Mouse (Mus musculus) T-cell, adult 2 months (primary cell): ENCODE data around the gene Gadd45gip1.
A peak's percentile ranks its signal among the peaks of the same experiment; 100 is the strongest.

Experiments
- DNase-seq: peaks from one replicate; pipeline ENCODE4 v3.0.0; 2022; ENCODE audit warnings: low spot score

Gene Gadd45gip1

DNA sequence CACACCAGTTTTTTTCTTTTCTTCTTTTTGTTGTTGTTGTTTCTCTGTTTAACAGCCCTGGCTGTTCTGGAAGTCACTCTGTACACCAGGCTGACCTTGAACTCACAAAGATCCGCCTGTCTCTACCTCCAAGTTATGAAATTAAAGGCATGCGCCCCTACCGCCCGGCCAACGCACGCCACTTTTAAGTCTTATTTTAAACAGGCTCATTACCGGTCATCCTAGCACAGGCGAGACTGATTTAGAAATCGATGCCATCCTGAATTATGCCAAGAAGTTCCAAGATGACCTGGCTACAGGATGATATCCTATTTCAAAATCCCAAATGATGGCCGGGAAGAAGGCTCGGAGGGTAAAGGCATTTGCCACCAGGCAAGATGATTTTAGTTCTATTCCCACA is at the start of gene Gadd45gip1:
Gene Gadd45gip1 (plus strand): TSS at position 33 of the 400 bp plus-strand sequence.
- peak; percentile 75 for DNase-seq

- no peak for DNase-seq
Measured at GRCm38 (mm10) chr8:84781686-84782505, 49.4 kb upstream of the Gadd45gip1 start.

- no peak for DNase-seq
Measured at GRCm38 (mm10) chr8:84782680-84783079, 48.6 kb upstream of the Gadd45gip1 start.

- DNase-seq, result no peak
Measured at GRCm38 (mm10) chr8:84783198-84783918, 48.0 kb upstream of the Gadd45gip1 start.

GRCm38 (mm10) chr8:84783919-84784581 is 47.3 kb upstream of the Gadd45gip1 start:
- no peak for DNase-seq

DNA sequence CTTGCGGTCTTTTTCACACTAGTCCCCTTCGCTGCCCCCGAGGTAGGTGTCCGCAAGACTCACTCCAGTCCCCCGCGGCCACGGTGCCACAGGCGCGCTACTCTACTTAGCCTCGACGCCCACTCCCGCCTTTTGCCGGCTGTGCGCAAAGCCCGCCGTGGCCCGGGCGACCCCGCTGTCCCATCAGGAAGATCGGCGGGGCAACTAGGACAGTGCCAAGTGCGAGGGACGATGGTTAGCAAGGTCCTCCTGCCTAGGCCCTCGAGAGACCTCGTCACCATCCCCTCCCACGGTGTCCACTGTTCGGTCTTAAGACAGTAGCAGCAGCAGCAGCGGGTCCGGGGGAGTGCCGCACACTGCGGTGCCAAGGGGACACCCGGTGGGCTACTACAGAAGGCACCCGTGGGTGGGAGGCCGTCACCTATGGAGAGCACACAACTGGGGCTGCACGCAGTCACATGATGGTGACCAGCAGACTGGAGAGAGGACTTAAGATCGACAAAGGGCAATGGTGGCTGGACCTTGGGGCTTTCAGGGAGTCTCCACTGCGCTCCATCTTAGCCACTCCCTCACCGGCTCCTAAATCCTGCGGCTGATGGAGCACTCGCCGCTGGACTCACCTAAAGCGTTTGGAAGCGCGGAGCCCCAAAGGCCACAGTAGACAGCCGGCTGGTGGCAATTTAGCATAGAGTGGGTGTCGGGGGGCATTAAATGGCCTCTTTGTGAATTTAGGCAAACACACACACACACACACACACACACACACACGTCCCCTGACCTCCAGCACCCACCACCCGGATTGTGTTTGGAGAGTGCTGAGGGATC is 46.4 kb upstream of the Gadd45gip1 start:
- no peak for DNase-seq

DNA sequence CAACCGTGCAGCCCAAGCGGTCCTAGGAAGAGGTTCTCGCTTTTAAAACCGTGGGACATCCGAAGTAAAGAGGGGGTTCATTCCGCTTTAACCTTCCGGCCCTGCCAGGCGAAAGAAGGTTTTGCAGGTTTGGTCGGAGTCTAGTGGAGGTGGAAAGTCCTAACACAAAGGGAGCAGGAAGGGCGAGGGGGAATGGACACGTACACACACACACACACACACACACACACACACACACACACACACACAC is 45.9 kb upstream of the Gadd45gip1 start:
- no peak for DNase-seq

DNA sequence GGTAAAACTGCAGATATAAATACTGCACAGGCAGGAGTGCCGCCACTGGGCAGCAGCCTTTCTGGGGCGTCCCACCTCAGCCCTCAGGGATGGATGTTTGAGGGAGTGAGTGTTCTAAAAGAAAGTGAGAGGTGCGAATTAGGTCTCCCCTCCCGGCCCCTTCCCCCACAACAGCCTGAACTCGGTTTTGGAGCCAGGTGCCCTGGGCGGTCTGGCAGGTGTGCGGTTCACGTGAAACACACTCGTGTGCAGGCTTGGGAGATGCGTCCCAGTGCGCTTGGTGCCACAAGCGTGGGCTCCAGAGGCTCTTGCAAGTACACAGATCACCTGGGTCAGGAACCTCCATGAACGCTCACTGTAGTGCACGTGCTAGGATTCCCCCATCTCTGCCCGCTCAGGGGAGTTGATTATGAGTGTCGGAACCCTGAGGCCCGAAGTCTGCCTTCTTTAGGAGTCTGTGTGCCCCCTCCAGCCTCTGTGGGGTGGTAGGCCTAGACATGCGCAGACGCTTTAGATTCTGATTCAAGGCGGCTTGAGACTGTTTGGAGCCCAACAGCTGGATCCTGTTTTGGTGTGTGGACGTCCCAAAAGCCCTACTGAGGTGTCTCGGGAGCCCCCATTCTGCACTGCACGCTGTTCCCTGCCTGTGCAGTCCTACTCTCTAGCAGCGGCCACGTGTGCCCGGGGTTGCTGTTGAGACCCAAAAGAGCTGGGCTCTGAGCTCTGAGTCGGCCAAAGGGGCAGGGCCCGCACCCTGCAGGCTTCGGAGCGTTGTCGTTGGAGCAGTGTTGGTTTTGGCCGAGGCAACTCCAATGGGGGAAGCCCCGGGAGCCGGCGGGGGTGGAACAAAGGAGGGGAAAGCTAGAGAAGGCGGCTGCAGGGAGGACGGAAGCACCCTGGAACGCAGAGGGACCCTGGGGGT is 45.3 kb upstream of the Gadd45gip1 start:
- DNase-seq, result no peak

- DNase-seq, result no peak
Measured at GRCm38 (mm10) chr8:84786801-84787467, 44.4 kb upstream of the Gadd45gip1 start.

DNA sequence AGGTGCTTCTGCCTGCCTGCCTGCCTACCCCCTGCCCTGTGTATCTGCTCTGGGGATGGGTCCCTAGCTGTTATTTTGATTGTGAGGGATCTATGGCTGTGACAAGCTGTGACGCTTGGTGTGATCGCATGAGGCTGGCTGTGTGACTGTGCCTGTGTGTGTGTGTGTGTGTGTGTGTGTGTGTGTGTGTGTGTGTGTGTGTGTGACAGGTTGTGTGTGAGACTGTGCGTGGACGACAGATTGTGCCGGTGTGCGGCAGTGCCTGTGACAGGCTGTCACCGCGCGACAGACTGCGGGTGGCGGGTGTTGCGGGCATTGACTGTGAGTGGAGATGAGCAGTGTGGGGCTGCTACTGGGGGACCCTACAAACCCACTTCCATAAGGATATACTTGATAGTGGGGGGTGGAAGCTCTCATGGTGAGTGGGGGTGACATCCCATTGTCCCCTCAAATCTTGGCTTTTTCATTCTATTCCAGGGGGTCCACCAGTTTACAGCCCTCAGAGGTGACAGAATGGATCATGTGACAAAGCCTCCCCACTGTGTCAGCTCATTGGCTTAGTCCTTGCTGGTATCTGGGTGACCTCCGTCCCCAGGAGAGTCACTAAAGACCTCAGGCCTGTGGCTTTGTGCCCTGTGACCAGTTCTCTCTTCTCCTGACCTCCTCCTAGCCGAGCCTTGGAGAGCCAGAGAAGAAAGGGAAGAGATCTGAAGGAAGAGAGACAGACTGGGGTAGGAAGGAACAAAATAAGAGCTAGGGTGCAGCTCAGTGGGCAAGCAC is 43.6 kb upstream of the Gadd45gip1 start:
- no peak for DNase-seq

DNA sequence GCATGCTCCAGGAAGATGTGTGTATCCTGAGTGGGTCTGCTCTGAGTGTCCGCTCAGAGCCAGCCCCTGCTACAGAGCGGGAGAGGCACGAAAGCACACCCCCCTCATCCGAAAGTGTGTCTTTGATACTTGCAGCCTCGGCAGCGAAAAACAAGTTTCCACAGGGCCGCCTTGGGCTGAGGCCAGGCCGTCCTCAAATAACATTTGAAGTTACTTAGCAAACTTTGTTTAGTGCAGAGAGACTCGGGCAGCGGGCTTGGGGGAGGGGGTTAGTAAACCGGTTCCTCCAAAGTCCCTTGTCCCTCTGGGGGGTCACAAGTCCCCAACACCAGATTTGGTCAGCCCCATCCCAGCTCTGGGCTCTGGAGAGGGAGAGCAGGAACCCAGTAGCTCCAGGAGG is 42.4 kb upstream of the Gadd45gip1 start:
- no peak for DNase-seq

DNA sequence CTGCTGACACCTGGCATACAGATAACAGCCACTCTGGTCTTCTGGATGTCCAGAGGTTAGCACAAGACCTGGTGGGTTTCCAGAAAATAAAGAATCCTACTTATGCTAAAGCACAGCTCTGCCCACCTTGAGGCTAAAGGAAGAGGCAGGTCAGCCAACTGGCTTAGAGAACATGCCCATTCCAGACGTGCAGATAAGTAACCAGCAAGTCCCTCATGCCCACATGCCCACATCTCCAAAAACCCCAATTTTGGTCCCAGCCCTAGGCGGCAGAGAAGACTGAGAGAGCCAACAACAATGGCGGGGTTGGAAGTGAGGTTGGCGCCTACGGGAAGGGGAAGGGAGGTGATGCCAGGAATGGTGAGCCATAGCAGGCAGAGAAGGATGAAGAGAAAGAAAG is 42.0 kb upstream of the Gadd45gip1 start:
- DNase-seq, result no peak

GRCm38 (mm10) chr8:84789855-84790486 is 41.4 kb upstream of the Gadd45gip1 start:
- DNase-seq, result no peak

DNA sequence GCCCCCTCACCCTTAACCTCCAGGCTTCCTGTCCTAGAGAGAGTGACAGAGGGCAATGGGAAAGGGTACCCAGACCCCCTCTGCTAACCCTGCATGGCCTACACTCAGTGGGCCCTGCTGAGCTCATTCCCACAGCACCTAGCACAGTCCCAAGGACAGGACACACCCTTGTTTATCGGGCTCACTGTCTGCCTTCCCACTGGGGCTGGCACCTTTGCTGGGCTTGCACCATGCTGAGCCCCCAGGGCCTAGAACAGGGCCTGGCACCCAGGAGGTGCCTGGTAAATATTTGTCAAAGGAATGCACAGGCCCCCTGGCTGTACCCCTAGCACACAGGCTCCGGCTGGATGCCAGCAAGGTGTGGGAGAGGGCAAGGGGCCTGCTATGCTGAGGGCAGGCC is 40.8 kb upstream of the Gadd45gip1 start:
- DNase-seq, result no peak

GRCm38 (mm10) chr8:84792429-84792947 is 38.8 kb upstream of the Gadd45gip1 start:
- DNase-seq, result no peak

DNA sequence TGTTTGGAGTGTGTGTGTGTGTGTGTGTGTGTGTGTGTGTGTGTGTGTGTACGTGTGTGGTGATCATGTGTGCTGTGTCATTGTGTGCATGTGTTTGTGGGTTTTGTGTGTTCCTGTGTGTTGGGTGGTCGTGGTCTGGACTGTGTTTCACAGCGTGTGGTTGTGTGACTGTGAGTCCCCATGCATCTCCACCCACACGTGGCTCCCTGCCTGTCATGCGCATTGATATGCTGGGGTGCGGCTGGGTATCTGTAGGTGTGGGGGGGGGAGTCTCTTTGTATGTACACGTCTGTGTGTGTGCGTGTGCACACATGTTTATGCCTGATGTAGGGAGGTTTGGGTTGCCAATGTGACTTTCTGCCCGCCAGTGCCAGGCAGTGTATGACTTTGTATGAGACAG is 38.2 kb upstream of the Gadd45gip1 start:
- no peak for DNase-seq

DNA sequence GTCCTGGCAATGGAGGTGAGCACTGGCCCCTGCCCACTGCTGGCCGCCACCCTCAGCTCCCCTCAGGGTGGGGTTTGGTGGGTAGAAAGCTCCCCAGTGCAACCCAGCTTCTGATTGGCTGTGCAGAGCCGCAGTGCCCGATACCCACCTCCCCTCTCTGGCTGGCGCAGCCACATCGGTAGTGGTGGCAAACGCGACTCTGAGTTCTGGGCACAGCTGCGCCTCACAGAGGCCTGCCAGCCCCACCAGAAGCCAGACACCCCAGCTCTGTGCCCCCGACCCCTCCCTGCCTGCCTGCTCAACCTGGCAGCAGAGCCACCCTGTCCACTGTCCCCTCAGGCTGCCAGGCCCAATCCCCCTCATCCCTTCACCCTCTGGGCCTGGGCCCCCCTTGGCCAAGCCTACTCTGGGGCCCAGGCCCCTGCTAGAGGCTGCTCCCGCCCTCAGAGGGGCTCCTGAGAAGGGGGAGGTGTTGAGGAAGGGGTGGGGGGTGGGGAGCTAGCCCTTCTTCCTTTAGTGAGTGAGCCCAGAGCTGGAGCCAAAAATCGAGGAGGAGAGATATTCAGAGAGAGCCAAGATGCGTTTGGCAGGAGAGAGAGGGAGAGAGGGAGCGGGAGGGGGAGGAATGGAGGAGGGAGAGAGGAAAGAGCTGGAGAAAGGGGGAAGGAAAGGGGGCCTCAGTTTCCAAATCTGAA is 37.4 kb upstream of the Gadd45gip1 start:
- no peak for DNase-seq

DNA sequence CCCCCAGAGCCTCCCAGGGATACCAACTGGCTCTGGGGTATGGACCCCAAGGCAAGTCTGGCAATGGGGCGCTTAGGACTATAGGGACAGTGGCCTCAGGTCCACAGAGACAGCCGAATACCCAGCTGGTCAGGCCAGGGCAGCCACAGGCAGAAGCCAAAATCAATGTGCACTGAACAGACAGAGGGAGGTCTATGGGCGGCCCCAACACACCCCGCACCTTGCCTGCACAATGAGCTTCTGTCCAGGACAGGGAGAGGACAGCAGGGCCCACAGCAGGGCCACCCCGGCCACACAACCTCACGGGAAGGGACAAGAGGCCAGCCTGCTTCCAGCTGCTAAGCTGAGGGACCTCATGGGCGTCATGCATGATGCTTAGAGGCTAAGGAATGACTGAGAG is 36.8 kb upstream of the Gadd45gip1 start:
- DNase-seq, result no peak
